In genomic region chr16:58100351-58100750, GRCm38 (mm10) we compare ENCODE assay signal across 19 mouse cellular contexts.
"Had no signal": no experiment of that assay in that cellular context is flagged by ENCODE, and none has a peak within 500 bp of the region (broad histone marks: within the 10 kb centered on the region; RNA-seq: fewer than 3 reads in every experiment).

No protein-coding gene starts in this region.

- H3K4me3 ChIP-seq: layer of hippocampus, adult 2 months; left cerebral cortex, adult 2 months; liver, embryonic 13.5 days; megakaryocyte, embryonic 14.5 days; myocyte; neural tube, embryonic 13.5 days had no signal

- H3K4me2 ChIP-seq: liver, embryonic 13.5 days; neural tube, embryonic 13.5 days had no signal

- H3K4me1 ChIP-seq: liver, embryonic 13.5 days; megakaryocyte, embryonic 14.5 days; neural tube, embryonic 13.5 days had no signal

- H3K27me3 ChIP-seq: liver, embryonic 13.5 days; megakaryocyte, embryonic 14.5 days; neural tube, embryonic 13.5 days had no signal

- H3K27ac ChIP-seq: layer of hippocampus, adult 2 months; left cerebral cortex, adult 2 months; liver, embryonic 13.5 days; neural tube, embryonic 13.5 days had no signal

- ATAC-seq: inflammation-experienced regulatory T-cells, adult 6 months; intestine, embryonic 16.5 days had no signal

- DNase-seq: kidney, adult 18-20 months; kidney, adult 9 months; kidney, postnatal 14 days; kidney, postnatal 4 days; layer of hippocampus, postnatal 36 days; liver, embryonic 13.5 days; lung, adult 2 months; retina, postnatal 1 day; right cerebral cortex, postnatal 25 days; spleen, adult 18-20 months; thymus, adult 18-20 months; thymus, postnatal 36 days had no signal

- H3K9ac ChIP-seq: liver, embryonic 13.5 days; neural tube, embryonic 13.5 days had no signal

- H3K36me3 ChIP-seq: liver, embryonic 13.5 days; neural tube, embryonic 13.5 days had no signal

- H3K9me3 ChIP-seq: liver, embryonic 13.5 days; megakaryocyte, embryonic 14.5 days; neural tube, embryonic 13.5 days had no signal
